ENCODE assay signal across 12 mouse cellular contexts in the genomic region with DNA sequence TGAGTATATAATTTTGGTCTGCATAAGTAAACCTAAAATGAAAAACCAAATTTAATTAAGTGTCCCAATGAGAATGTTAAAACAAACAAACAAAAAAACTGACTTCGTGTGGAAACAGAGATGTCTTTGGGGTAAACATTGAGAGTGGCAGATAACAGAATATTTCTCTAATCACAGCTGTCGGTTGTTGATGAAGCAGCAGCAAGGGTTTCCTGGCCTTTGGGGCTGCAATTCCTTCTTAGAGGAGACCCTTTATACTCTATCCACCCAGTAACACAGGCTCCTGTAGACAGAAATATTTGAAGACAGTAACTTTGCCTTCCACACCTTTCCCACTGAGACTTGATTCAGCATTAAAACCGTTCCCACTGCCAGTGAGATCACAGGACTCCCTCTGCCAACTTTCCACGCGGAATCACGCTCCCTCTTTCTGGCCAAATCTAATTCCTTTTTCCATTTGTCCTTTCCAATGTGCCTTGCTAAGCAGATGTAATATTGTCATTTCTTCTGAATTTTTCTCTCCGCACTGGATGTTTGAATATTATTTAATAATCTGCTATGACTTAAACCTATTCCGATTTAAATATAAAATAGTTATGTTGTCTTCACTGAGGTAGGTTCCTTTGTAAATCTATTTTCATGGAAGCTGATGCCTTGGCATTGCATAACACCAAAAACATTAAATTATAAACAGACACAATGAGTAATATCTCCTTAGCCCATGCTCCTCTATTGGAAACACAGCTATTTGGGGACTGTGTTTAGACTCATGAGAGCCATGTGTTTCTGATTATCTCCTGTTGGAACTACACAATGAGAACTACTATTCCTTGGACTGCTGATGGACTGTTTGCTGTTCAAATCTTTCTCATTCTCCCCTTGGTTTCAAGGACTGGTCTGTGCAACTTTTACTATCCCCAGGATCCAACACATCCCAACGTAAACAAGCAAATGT. TPM values are rescaled to one million over a fixed set of nuclear protein-coding genes. Genes with fewer than 3 reads are reported as not detected.
DNase-seq lines count a peak whose midpoint lies in the region; ATAC-seq and TF ChIP-seq lines count a peak whose summit lies in the region.
"Had no signal": no experiment of that assay in that cellular context is flagged by ENCODE, and none has a peak within 500 bp of the region (broad histone marks: within the 10 kb centered on the region; RNA-seq: fewer than 3 reads in every experiment).

No protein-coding gene starts in this region.

- 70% methylated on average over 9 of the region's 9 CpGs for WGBS in forebrain, embryonic 10.5 days
- 78% methylated on average over 9 of the region's 9 CpGs for WGBS in forebrain, embryonic 15.5 days
- 49% methylated on average over 9 of the region's 9 CpGs for WGBS in lung, embryonic 16.5 days
- WGBS in heart, postnatal 0 days: 50% methylated on average over 9 of the region's 9 CpGs
- 57% methylated on average over 9 of the region's 9 CpGs for WGBS in stomach, embryonic 14.5 days

- H3K4me2 ChIP-seq in forebrain, embryonic 15.5 days (replicated peaks): no peak overlapping the region
- H3K4me2 ChIP-seq in lung, embryonic 16.5 days (ENCODE audit: low read depth, low read length): peak overlapping the region; percentile 42
- H3K4me2 ChIP-seq in heart, postnatal 0 days (ENCODE audit: low read depth, low read length): no peak overlapping the region
- peak overlapping the region; percentile 75 for H3K4me2 ChIP-seq in stomach, embryonic 14.5 days (replicated peaks; ENCODE audit: low read depth, low read length)
- H3K4me2 ChIP-seq: liver, embryonic 13.5 days had no signal

- peaks cover 14% of the 10 kb centered on the region for H3K4me1 ChIP-seq in forebrain, embryonic 10.5 days
- H3K4me1 ChIP-seq in forebrain, embryonic 15.5 days: peaks cover 14% of the 10 kb centered on the region
- H3K4me1 ChIP-seq in lung, embryonic 16.5 days (replicated peaks; ENCODE audit: control insufficient read depth, insufficient read depth, low read length): 0 out of 2 replicates have a peak, but pooled peaks cover 2% of the 10 kb centered on the region
- no peaks in the 10 kb centered on the region for H3K4me1 ChIP-seq in heart, postnatal 0 days (ENCODE audit: control insufficient read depth, insufficient read depth)
- H3K4me1 ChIP-seq in stomach, embryonic 14.5 days (ENCODE audit: control insufficient read depth, insufficient read depth, low read length): no peaks in the 10 kb centered on the region; the same call in 1 of the 2 replicates

- no peak for TF ChIP-seq CTCF in heart, postnatal 0 days (IDR thresholded peaks at IDR 0.05; ENCODE audit: low read depth)

- no peak for DNase-seq in forebrain, embryonic 10.5 days (ENCODE audit: extremely low spot score, low spot score)
- DNase-seq in lung, postnatal 4 days: no peak
- DNase-seq in heart, postnatal 0 days (ENCODE audit: low spot score): no peak
- DNase-seq in urinary bladder, postnatal 10 days (ENCODE audit: low spot score): no peak
- no peak for DNase-seq in right cerebral cortex, postnatal 10 days (ENCODE audit: low spot score in 2 of 2)
- DNase-seq: kidney, postnatal 4 days; liver, embryonic 13.5 days; midbrain, embryonic 14.5 days had no signal

- peaks cover 33% of the 10 kb centered on the region for H3K27me3 ChIP-seq in forebrain, embryonic 10.5 days (ENCODE audit: poor library complexity, severe bottlenecking)
- peaks cover 10% of the 10 kb centered on the region; the same call in 1 of the 2 replicates for H3K27me3 ChIP-seq in forebrain, embryonic 15.5 days
- no peaks in the 10 kb centered on the region for H3K27me3 ChIP-seq in lung, embryonic 16.5 days (ENCODE audit: control insufficient read depth, insufficient read depth, low read depth, low read length)
- H3K27me3 ChIP-seq in heart, postnatal 0 days (ENCODE audit: control insufficient read depth, insufficient read depth, low read length): no peaks in the 10 kb centered on the region
- H3K27me3 ChIP-seq in stomach, embryonic 14.5 days (ENCODE audit: control insufficient read depth, insufficient read depth, low read length): no peaks in the 10 kb centered on the region

- H3K9me3 ChIP-seq in forebrain, embryonic 10.5 days: no peaks in the 10 kb centered on the region
- H3K9me3 ChIP-seq in forebrain, embryonic 15.5 days: no peaks in the 10 kb centered on the region
- no peaks in the 10 kb centered on the region for H3K9me3 ChIP-seq in lung, embryonic 16.5 days (ENCODE audit: control insufficient read depth, low read length)
- no peaks in the 10 kb centered on the region for H3K9me3 ChIP-seq in heart, postnatal 0 days (replicated peaks; ENCODE audit: control insufficient read depth, low read length)
- H3K9me3 ChIP-seq in stomach, embryonic 14.5 days (ENCODE audit: control insufficient read depth, low read depth, low read length): no peaks in the 10 kb centered on the region
- H3K9me3 ChIP-seq: liver, embryonic 13.5 days had no signal

- no peak for ATAC-seq in forebrain, embryonic 15.5 days (replicated peaks)
- ATAC-seq in lung, embryonic 16.5 days (ENCODE audit: low read depth): peak; percentile 46
- no peak for ATAC-seq in heart, postnatal 0 days (ENCODE audit: insufficient read depth, low read depth)
- ATAC-seq in stomach, embryonic 14.5 days (ENCODE audit: insufficient number of reproducible peaks, insufficient read depth, low FRiP score, low read depth): no peak
- ATAC-seq: Patski had no signal

- peak overlapping the region; percentile 54 for H3K4me3 ChIP-seq in forebrain, embryonic 10.5 days
- H3K4me3 ChIP-seq in forebrain, embryonic 15.5 days: no peak overlapping the region
- peak overlapping the region; percentile 28 for H3K4me3 ChIP-seq in lung, embryonic 16.5 days (ENCODE audit: low read length)
- no peak overlapping the region for H3K4me3 ChIP-seq in heart, postnatal 0 days (ENCODE audit: low read depth, low read length)
- H3K4me3 ChIP-seq in stomach, embryonic 14.5 days (ENCODE audit: low read depth, low read length): peak overlapping the region; percentile 2; the same call in 1 of the 2 replicates
- H3K4me3 ChIP-seq: liver, embryonic 13.5 days had no signal

- 0 out of 2 replicates have a peak, but pooled peaks cover 2% of the 10 kb centered on the region for H3K36me3 ChIP-seq in forebrain, embryonic 10.5 days (replicated peaks)
- H3K36me3 ChIP-seq in forebrain, embryonic 15.5 days: no peaks in the 10 kb centered on the region
- no peaks in the 10 kb centered on the region for H3K36me3 ChIP-seq in lung, embryonic 16.5 days (ENCODE audit: control insufficient read depth, insufficient read depth, low read length)
- no peaks in the 10 kb centered on the region for H3K36me3 ChIP-seq in heart, postnatal 0 days (replicated peaks; ENCODE audit: control insufficient read depth, insufficient read depth, low read length)
- no peaks in the 10 kb centered on the region for H3K36me3 ChIP-seq in stomach, embryonic 14.5 days (ENCODE audit: control insufficient read depth, insufficient read depth, low read length)

- no peak overlapping the region for H3K9ac ChIP-seq in forebrain, embryonic 15.5 days (replicated peaks)
- no peak overlapping the region for H3K9ac ChIP-seq in lung, embryonic 16.5 days (ENCODE audit: low read length)
- no peak overlapping the region for H3K9ac ChIP-seq in heart, postnatal 0 days (replicated peaks; ENCODE audit: low read depth, low read length)
- no peak overlapping the region for H3K9ac ChIP-seq in stomach, embryonic 14.5 days (replicated peaks; ENCODE audit: low read depth, low read length)
- H3K9ac ChIP-seq: liver, embryonic 13.5 days had no signal

- TF ChIP-seq EP300 in heart, postnatal 0 days (IDR thresholded peaks at IDR 0.05; ENCODE audit: low read depth): no peak

- peak overlapping the region; percentile 56; the same call in 1 of the 2 replicates for H3K27ac ChIP-seq in forebrain, embryonic 10.5 days
- H3K27ac ChIP-seq in forebrain, embryonic 15.5 days (replicated peaks): no peak overlapping the region
- H3K27ac ChIP-seq in lung, embryonic 16.5 days (ENCODE audit: low read length): peak overlapping the region; percentile 71
- H3K27ac ChIP-seq in heart, postnatal 0 days (ENCODE audit: low read depth): 0 out of 2 replicates have a peak overlapping the region, but pooled peaks have one; percentile 25
- peak overlapping the region; percentile 67; the same call in 1 of the 2 replicates for H3K27ac ChIP-seq in stomach, embryonic 14.5 days (ENCODE audit: low read length)
- H3K27ac ChIP-seq: liver, embryonic 13.5 days had no signal

RNA-seq across cellular contexts. Expression of a gene that starts 4.7 kb away (rescaled TPM):
- 24.3 and 25.5 TPM in 2 replicates for polyA plus RNA-seq in forebrain, embryonic 10.5 days (2016; fragmentation: Nextera tagmentation; extraction: Ambion mirVana)
- 3.0 and 3.3 TPM in 2 replicates for polyA plus RNA-seq in forebrain, embryonic 15.5 days (2015; fragmentation: Nextera tagmentation; extraction: Ambion mirVana)
- polyA plus RNA-seq in lung, embryonic 16.5 days (2015; fragmentation: Nextera tagmentation; extraction: Ambion mirVana): 21.9 and 22.1 TPM in 2 replicates
- total RNA-seq in heart, postnatal 0 days (2014; rRNA removed; ENCODE audit: low replicate concordance): 6.1 and 13.2 TPM in 2 replicates
- 3.6 and 3.9 TPM in 2 replicates for polyA plus RNA-seq in heart, postnatal 0 days (2015; fragmentation: Nextera tagmentation; extraction: Ambion mirVana)
- 43.6 and 47.2 TPM in 2 replicates for polyA plus RNA-seq in stomach, embryonic 14.5 days (2014; fragmentation: Nextera tagmentation; extraction: Ambion mirVana)

RNA-seq across cellular contexts. Expression of a gene that starts 41.1 kb away (rescaled TPM):
- polyA plus RNA-seq in forebrain, embryonic 10.5 days (2016; fragmentation: Nextera tagmentation; extraction: Ambion mirVana): 48.4 and 59.5 TPM in 2 replicates
- 70.8 and 71.5 TPM in 2 replicates for polyA plus RNA-seq in forebrain, embryonic 15.5 days (2015; fragmentation: Nextera tagmentation; extraction: Ambion mirVana)
- 58.0 and 64.2 TPM in 2 replicates for polyA plus RNA-seq in lung, embryonic 16.5 days (2015; fragmentation: Nextera tagmentation; extraction: Ambion mirVana)
- 11.6 and 18.7 TPM in 2 replicates for total RNA-seq in heart, postnatal 0 days (2014; rRNA removed; ENCODE audit: low replicate concordance)
- 28.4 and 30.5 TPM in 2 replicates for polyA plus RNA-seq in heart, postnatal 0 days (2015; fragmentation: Nextera tagmentation; extraction: Ambion mirVana)
- 49.8 and 56.9 TPM in 2 replicates for polyA plus RNA-seq in stomach, embryonic 14.5 days (2014; fragmentation: Nextera tagmentation; extraction: Ambion mirVana)

Comparison
In these comparisons a context has a peak if more than half of its experiments do, and no peak if none do; other contexts are left out.
1. H3K4me3 ChIP-seq: peak in forebrain, embryonic 10.5 days (single experiment), lung, embryonic 16.5 days (single experiment) and stomach, embryonic 14.5 days (single experiment); none in forebrain, embryonic 15.5 days (single experiment) and heart, postnatal 0 days (single experiment).
2. H3K4me2 ChIP-seq: peak in lung, embryonic 16.5 days (single experiment) and stomach, embryonic 14.5 days (single experiment); none in forebrain, embryonic 15.5 days (single experiment) and heart, postnatal 0 days (single experiment).